Mouse (Mus musculus) stomach, embryonic 14.5 days (tissue): ENCODE measurements at regions not wholly inside any gene's neighbourhood (a gene's known extent, or its start where the extent isn't known, plus 50 kb on each side); places are given as distances from the start of the nearest gene placed in this dataset.

ENCODE experiments used
- ATAC-seq: fragments of 200-750 bp; cut with Nextera tagmentation; 2 replicates; pipeline ENCODE4 v1.8.0; 2017; ENCODE audit warnings: low read depth, moderate TSS enrichment; ENCODE audit not compliant: insufficient number of reproducible peaks, insufficient read depth, low FRiP score
- H3K27ac ChIP-seq: fragments of 300-500 bp; sonication (generic); 2 replicates; pipeline ENCODE4 v1.5.1; 2014; ENCODE audit warnings: mild to moderate bottlenecking, low read length, moderate library complexity, mixed read lengths
- H3K27me3 ChIP-seq: fragments of 300-500 bp; sonication (generic); 2 replicates; pipeline ENCODE4 v1.6.1; 2014; ENCODE audit warnings: low read length, control low read depth, mixed read lengths; ENCODE audit not compliant: control insufficient read depth, insufficient read depth
- H3K36me3 ChIP-seq: fragments of 300-500 bp; sonication (generic); 2 replicates; pipeline ENCODE4 v1.6.1; 2014; ENCODE audit warnings: mild to moderate bottlenecking, control low read depth, low read length, moderate library complexity, mixed read lengths; ENCODE audit not compliant: control insufficient read depth, insufficient read depth
- H3K4me1 ChIP-seq: fragments of 300-500 bp; sonication (generic); 2 replicates; pipeline ENCODE4 v1.6.1; 2014; ENCODE audit warnings: low read length, control low read depth, mixed read lengths; ENCODE audit not compliant: control insufficient read depth, insufficient read depth
- H3K4me2 ChIP-seq: fragments of 300-500 bp; sonication (generic); replicated peaks from 2 replicates; pipeline ENCODE4 v1.6.1; 2014; ENCODE audit warnings: low read depth, low read length, control low read depth
- H3K4me3 ChIP-seq: fragments of 300-500 bp; sonication (generic); 2 replicates; pipeline ENCODE4 v1.5.1; 2014; ENCODE audit warnings: low read depth, low read length, control low read depth
- H3K9ac ChIP-seq: fragments of 300-500 bp; sonication (generic); replicated peaks from 2 replicates; pipeline ENCODE4 v1.6.1; 2014; ENCODE audit warnings: low read depth, mild to moderate bottlenecking, control low read depth, low read length, moderate library complexity, mixed read lengths
- H3K9me3 ChIP-seq: fragments of 300-500 bp; sonication (generic); 2 replicates; pipeline ENCODE4 v1.6.1; 2016; ENCODE audit warnings: low read depth, low read length, control low read depth; ENCODE audit not compliant: control insufficient read depth
- WGBS: fragments of 180-500 bp; shearing (Covaris S2); extraction: QIAGEN DNeasy Blood & Tissue Kit; methylation state at CpG from one replicate; pipeline ENCODE4 v1.1.7; 2014; 5-methylcytosine and 5-hydroxymethylcytosine counted together

DNA sequence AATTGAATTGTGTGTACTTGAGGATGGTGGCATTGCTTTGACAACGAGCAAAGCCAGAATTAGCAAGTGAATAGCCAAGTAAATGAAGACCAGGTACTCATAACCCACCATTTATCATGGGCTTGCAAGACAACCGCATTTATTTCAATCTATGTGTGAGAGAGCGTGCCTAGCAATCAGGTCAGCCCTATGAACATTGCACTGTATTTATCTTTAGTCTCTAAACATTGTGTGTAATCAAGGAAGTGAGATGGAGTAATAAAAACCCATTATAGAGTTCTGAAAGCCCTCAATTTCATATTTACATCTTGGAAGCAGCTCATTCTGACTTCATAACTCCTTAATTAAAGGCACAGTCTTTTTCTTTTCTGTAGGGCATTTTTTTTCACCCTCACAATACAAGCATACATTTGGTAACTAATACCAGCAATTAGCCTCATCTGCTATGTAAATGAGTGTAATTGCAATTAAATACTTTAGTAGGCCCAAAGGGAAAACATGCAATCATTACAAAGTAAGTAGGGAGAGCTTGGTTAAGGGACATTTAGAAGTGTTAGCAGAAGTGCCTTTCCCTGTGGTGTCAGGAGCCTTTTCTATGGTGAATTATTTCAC lies 150.8 kb upstream of the Dph6 start:
- ATAC-seq: no peak
- Histone ChIP-seq H3K4me1 (0 out of 2 replicates have a peak, but pooled peaks cover 3% of the 10 kb centered on the region), H3K4me3 (no peak overlapping the region), H3K9ac (no peak overlapping the region), H3K36me3 (no peaks in the 10 kb centered on the region), H3K27ac (no peak overlapping the region), H3K4me2 (no peak overlapping the region), H3K9me3 (no peaks in the 10 kb centered on the region), H3K27me3 (no peaks in the 10 kb centered on the region)
- 70% methylated on average over 3 of the region's 3 CpGs for WGBS

DNA sequence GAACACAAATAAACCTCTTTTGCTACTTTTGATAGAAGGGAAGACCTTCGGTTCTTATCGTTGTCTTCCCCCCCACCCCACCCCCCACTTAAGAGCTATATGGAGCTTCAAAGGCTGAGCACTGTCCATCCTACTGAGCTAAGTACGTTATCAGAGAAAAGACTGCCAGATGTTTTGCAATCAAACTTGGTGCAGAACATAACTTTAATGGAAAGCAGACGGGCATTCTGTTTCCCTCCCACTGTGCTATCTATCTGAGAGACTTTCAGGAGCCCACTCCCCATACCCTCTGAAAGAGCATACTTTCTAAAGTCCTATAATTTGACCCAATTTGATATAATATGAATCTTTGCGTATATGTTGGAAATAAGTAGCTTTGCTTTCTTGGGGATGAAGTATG lies 153.3 kb upstream of the Dph6 start:
- H3K9ac ChIP-seq: no peak overlapping the region
- H3K27ac ChIP-seq: no peak overlapping the region
- no peaks in the 10 kb centered on the region for H3K36me3 ChIP-seq
- ATAC-seq: no peak
- H3K9me3 ChIP-seq: no peaks in the 10 kb centered on the region
- H3K4me1 ChIP-seq: no peaks in the 10 kb centered on the region
- 43% methylated on average over 5 of the region's 5 CpGs for WGBS
- no peak overlapping the region for H3K4me2 ChIP-seq
- H3K27me3 ChIP-seq: no peaks in the 10 kb centered on the region
- no peak overlapping the region for H3K4me3 ChIP-seq

DNA sequence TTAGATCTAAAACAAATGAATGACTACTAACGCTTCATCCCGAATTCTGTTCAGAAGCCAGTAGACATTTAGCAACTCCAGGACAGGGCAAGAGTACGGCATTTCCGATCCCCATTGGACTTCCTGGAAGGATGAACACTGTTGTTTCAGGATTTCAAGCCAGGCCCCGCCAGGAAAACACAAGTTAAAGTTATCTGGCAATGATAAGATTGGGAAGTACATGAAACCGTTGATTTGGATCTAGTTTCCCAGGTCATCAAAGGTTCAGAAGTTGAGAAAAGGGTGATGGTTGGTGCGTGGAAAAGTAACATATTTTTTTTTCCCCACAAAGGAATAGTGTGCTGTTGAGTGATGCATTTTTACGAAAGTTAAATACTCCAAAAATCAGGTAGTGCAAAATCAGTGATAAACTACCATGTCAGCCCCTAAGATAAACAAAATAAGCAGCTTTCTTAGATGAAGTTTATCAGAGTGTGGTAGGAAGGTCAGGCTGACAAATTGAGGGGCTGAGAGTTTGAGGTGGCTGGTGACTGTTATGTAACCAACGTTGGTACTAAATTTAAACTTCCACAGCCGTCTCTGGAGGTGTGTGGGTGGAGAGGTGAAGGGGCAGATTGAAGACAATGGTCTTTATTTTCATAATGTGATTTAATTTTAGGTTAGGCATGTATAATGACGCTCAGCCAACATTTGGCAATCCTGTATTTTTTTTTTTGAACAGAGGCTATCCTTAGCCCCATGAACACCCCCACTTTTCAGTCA lies 157.6 kb upstream of the Dph6 start:
- H3K4me3 ChIP-seq: no peak overlapping the region
- no peak for ATAC-seq
- H3K36me3 ChIP-seq: no peaks in the 10 kb centered on the region
- H3K9me3 ChIP-seq: no peaks in the 10 kb centered on the region
- no peaks in the 10 kb centered on the region for H3K4me1 ChIP-seq
- no peak overlapping the region for H3K9ac ChIP-seq
- no peak overlapping the region for H3K27ac ChIP-seq
- H3K27me3 ChIP-seq: no peaks in the 10 kb centered on the region
- no peak overlapping the region for H3K4me2 ChIP-seq
- WGBS: 52% methylated on average over 11 of the region's 11 CpGs

GRCm38 (mm10) chr2:114812903-114813290 lies 158.1 kb upstream of the Dph6 start:
- WGBS: 48% methylated on average over 3 of the region's 3 CpGs
- H3K4me2 ChIP-seq: no peak overlapping the region
- no peak overlapping the region for H3K9ac ChIP-seq
- no peak overlapping the region for H3K27ac ChIP-seq
- no peak overlapping the region for H3K4me3 ChIP-seq
- no peaks in the 10 kb centered on the region for H3K27me3 ChIP-seq
- H3K9me3 ChIP-seq: no peaks in the 10 kb centered on the region
- no peaks in the 10 kb centered on the region for H3K36me3 ChIP-seq
- ATAC-seq: no peak
- H3K4me1 ChIP-seq: no peaks in the 10 kb centered on the region

DNA sequence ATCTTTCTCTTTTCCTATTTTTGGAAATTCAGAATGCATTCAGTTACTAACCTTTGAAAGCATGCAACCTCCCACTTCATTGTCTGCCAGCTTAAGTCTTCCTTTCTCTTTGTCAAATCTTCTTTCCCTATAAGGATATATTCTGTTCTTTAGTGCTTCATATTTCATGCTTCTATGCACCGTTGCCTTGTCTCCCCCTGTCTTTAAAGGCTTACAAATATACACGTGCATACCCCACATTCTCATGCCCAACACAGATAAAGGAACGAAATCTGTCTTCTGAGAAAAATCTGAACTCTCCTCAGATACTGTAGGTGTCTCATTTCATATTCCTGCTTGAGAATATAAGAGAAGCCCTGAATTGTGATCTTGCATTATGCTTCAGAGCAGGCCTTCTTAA lies 167.9 kb upstream of the Dph6 start:
- H3K4me2 ChIP-seq: no peak overlapping the region
- WGBS: 49% methylated on average over 3 of the region's 3 CpGs
- H3K4me3 ChIP-seq: no peak overlapping the region
- H3K4me1 ChIP-seq: no peaks in the 10 kb centered on the region
- ATAC-seq: no peak
- no peak overlapping the region for H3K27ac ChIP-seq
- H3K9ac ChIP-seq: no peak overlapping the region
- H3K9me3 ChIP-seq: no peaks in the 10 kb centered on the region
- no peaks in the 10 kb centered on the region for H3K27me3 ChIP-seq
- no peaks in the 10 kb centered on the region for H3K36me3 ChIP-seq

DNA sequence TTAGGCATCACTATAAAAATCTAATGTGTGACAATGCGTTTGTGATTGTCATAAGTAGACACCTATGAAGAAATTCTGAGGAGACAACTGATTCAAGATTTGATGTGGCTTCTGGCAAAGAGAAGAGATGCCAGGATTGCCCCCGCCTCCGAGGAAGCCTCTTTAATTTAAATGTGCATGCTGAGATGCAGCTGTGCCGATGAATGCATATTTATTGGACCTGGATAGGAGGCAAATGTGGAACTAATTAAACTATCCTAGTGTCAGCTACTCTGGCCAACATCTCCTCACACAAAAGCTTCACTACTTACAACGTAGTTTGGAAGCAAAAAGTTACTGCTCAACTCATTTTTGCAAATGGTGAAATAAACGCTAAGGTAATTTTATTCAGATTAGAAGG lies 173.4 kb upstream of the Dph6 start:
- no peak overlapping the region for H3K27ac ChIP-seq
- no peaks in the 10 kb centered on the region for H3K36me3 ChIP-seq
- no peaks in the 10 kb centered on the region for H3K4me1 ChIP-seq
- H3K4me2 ChIP-seq: no peak overlapping the region
- no peak for ATAC-seq
- no peaks in the 10 kb centered on the region for H3K27me3 ChIP-seq
- H3K9ac ChIP-seq: no peak overlapping the region
- WGBS: 82% methylated on average over 6 of the region's 6 CpGs
- H3K9me3 ChIP-seq: no peaks in the 10 kb centered on the region
- no peak overlapping the region for H3K4me3 ChIP-seq

GRCm38 (mm10) chr2:114835694-114836093 lies 180.9 kb upstream of the Dph6 start:
- H3K4me2 ChIP-seq: no peak overlapping the region
- H3K36me3 ChIP-seq: no peaks in the 10 kb centered on the region
- no peak overlapping the region for H3K4me3 ChIP-seq
- ATAC-seq: no peak
- H3K27me3 ChIP-seq: no peaks in the 10 kb centered on the region
- no peak overlapping the region for H3K27ac ChIP-seq
- WGBS: 7% methylated on average over 2 of the region's 2 CpGs
- no peaks in the 10 kb centered on the region for H3K9me3 ChIP-seq
- H3K4me1 ChIP-seq: no peaks in the 10 kb centered on the region
- H3K9ac ChIP-seq: no peak overlapping the region

GRCm38 (mm10) chr2:114843696-114844388 lies 189.1 kb upstream of the Dph6 start:
- Histone ChIP-seq H3K27ac (no peak overlapping the region), H3K36me3 (no peaks in the 10 kb centered on the region), H3K4me3 (no peak overlapping the region), H3K4me2 (no peak overlapping the region), H3K4me1 (no peaks in the 10 kb centered on the region), H3K27me3 (no peaks in the 10 kb centered on the region), H3K9me3 (no peaks in the 10 kb centered on the region), H3K9ac (no peak overlapping the region)
- ATAC-seq: no peak
- 85% methylated on average over 9 of the region's 9 CpGs for WGBS
